Mouse (Mus musculus) CH12F3 (cell line): ENCODE results near the gene Arpc5l.
"Not testable (repeated sequence)": the region's sequence is repeated elsewhere in the genome, so short reads cannot be mapped to it uniquely, and the experiment has no call there.

Experiments used
- in situ Hi-C: fragments of 300-500 bp; cut with MboI; formaldehyde crosslinking; loops from 2 replicates; pipeline ENCODE4 v1.14.3; 2020; ENCODE audit warnings: low sequenced_read_pairs

Arpc5l gene

GRCm38 (mm10) chr2:38999381-38999780 lies 5.8 kb upstream of the Arpc5l start:
- in situ Hi-C loops, result loop anchor here (5.0 kb wide), 1 partner anchor 72 kb away; the partner anchor contains the start of gene Nr6a1

- in situ Hi-C loops, result loop anchor here (5.0 kb wide), 1 partner anchor 73 kb away; the partner anchor contains the start of gene Nr6a1
These were observed 5.1 kb upstream of the Arpc5l start for GRCm38 (mm10) chr2:38999910-39000586.

- in situ Hi-C loops, result no loop called here
These were observed 4.6 kb upstream of the Arpc5l start for GRCm38 (mm10) chr2:39000587-39000919.

GRCm38 (mm10) chr2:39001866-39002265 lies 3.3 kb upstream of the Arpc5l start:
- in situ Hi-C loops, result no loop called here

GRCm38 (mm10) chr2:39003106-39003505 lies 2.0 kb upstream of the Arpc5l start:
- in situ Hi-C loops, result no loop called here

GRCm38 (mm10) chr2:39003512-39003911 lies 1.6 kb upstream of the Arpc5l start:
- in situ Hi-C loops, result no loop called here

- in situ Hi-C loops, result no loop called here
These were observed 776 bp upstream of the Arpc5l start for GRCm38 (mm10) chr2:39004372-39004771.

- in situ Hi-C loops, result no loop called here
These were observed 479 bp downstream of the Arpc5l start, which contains the start of gene Rpl35 for GRCm38 (mm10) chr2:39005574-39006079. Gene Rpl35, minus strand, starts transcription at chr2:39005624.

GRCm38 (mm10) chr2:39006149-39006730 lies 1.1 kb downstream of the Arpc5l start:
- in situ Hi-C loops, result no loop called here

- in situ Hi-C loops, result no loop called here
These were observed 2.7 kb downstream of the Arpc5l start for GRCm38 (mm10) chr2:39007865-39008264.

- in situ Hi-C loops, result no loop called here
These were observed 3.3 kb downstream of the Arpc5l start for GRCm38 (mm10) chr2:39008350-39008851.

- in situ Hi-C loops, result no loop called here
These were observed 3.8 kb downstream of the Arpc5l start for GRCm38 (mm10) chr2:39008954-39009365.

- in situ Hi-C loops, result not testable (repeated sequence)
These were observed 5.0 kb downstream of the Arpc5l start for GRCm38 (mm10) chr2:39010144-39010543.

- in situ Hi-C loops, result no loop called here
These were observed 6.1 kb downstream of the Arpc5l start for GRCm38 (mm10) chr2:39011264-39011663.

- in situ Hi-C loops, result no loop called here
These were observed 6.8 kb downstream of the Arpc5l start for GRCm38 (mm10) chr2:39011971-39012370.

- in situ Hi-C loops, result no loop called here
These were observed 7.7 kb downstream of the Arpc5l start for GRCm38 (mm10) chr2:39012768-39013279.

- in situ Hi-C loops, result no loop called here
These were observed 11.4 kb downstream of the Arpc5l start for GRCm38 (mm10) chr2:39016581-39016980.

- in situ Hi-C loops, result no loop called here
These were observed 14.9 kb downstream of the Arpc5l start for GRCm38 (mm10) chr2:39020004-39020403.

- in situ Hi-C loops, result no loop called here
These were observed 26.5 kb downstream of the Arpc5l start for GRCm38 (mm10) chr2:39031611-39032010.

- in situ Hi-C loops, result no loop called here
These were observed 35.1 kb downstream of the Arpc5l start for GRCm38 (mm10) chr2:39040215-39040614.

- in situ Hi-C loops, result no loop called here
These were observed 43.4 kb downstream of the Arpc5l start for GRCm38 (mm10) chr2:39048515-39048914.
